Mouse (Mus musculus) cerebellum, postnatal 4 days (tissue): ENCODE measurements around the gene Hhat.

ENCODE experiments used
- DNase-seq, 2 experiments: peaks; one replicate each; pipeline ENCODE4 v3.0.0; 2022; ENCODE audit warnings: low spot score in 2 of 2, mixed read lengths in 1 of 2

Gene Hhat

GRCm38 (mm10) chr1:192557978-192558594, 212.9 kb downstream of the Hhat start:
- peak in 1 of 2 experiments; percentile 48 for DNase-seq

GRCm38 (mm10) chr1:192555516-192555915, 215.5 kb downstream of the Hhat start:
- DNase-seq: no peak

GRCm38 (mm10) chr1:192550561-192550960, 220.5 kb downstream of the Hhat start:
- DNase-seq: no peak

- DNase-seq: no peak
Measured at GRCm38 (mm10) chr1:192546843-192547242, 224.2 kb downstream of the Hhat start.

- no peak for DNase-seq
Measured at GRCm38 (mm10) chr1:192544901-192545300, 226.1 kb downstream of the Hhat start.

- no peak for DNase-seq
Measured at GRCm38 (mm10) chr1:192544091-192544490, 226.9 kb downstream of the Hhat start.

- no peak for DNase-seq
Measured at GRCm38 (mm10) chr1:192543686-192544085, 227.3 kb downstream of the Hhat start.

GRCm38 (mm10) chr1:192542093-192542492, 228.9 kb downstream of the Hhat start:
- DNase-seq: no peak

GRCm38 (mm10) chr1:192537169-192537568, 233.9 kb downstream of the Hhat start:
- DNase-seq: no peak

GRCm38 (mm10) chr1:192536440-192536839, 234.6 kb downstream of the Hhat start:
- no peak for DNase-seq

- no peak for DNase-seq
Measured at GRCm38 (mm10) chr1:192533016-192533415, 238.0 kb downstream of the Hhat start.

GRCm38 (mm10) chr1:192532212-192532611, 238.8 kb downstream of the Hhat start:
- DNase-seq: no peak

- DNase-seq: no peak
Measured at GRCm38 (mm10) chr1:192531490-192532146, 239.4 kb downstream of the Hhat start.

GRCm38 (mm10) chr1:192525711-192526350, 245.2 kb downstream of the Hhat start:
- no peak for DNase-seq

- no peak for DNase-seq
Measured at GRCm38 (mm10) chr1:192522376-192523178, 248.4 kb downstream of the Hhat start.

- no peak for DNase-seq
Measured at GRCm38 (mm10) chr1:192520836-192521435, 250.1 kb downstream of the Hhat start.

GRCm38 (mm10) chr1:192519713-192520112, 251.3 kb downstream of the Hhat start:
- no peak for DNase-seq

GRCm38 (mm10) chr1:192515373-192515772, 255.7 kb downstream of the Hhat start:
- DNase-seq: no peak

GRCm38 (mm10) chr1:192512821-192513220, 258.2 kb downstream of the Hhat start:
- DNase-seq: no peak

- DNase-seq: no peak
Measured at GRCm38 (mm10) chr1:192503651-192504050, 267.4 kb downstream of the Hhat start.

GRCm38 (mm10) chr1:192502835-192503234, 268.2 kb downstream of the Hhat start:
- DNase-seq: no peak

GRCm38 (mm10) chr1:192502016-192502415, 269.0 kb downstream of the Hhat start:
- no peak for DNase-seq
